Mouse (Mus musculus): Measurements from ENCODE around the gene Gnat2. TPM values are rescaled to one million over a fixed set of nuclear protein-coding genes. Genes with fewer than 3 reads are reported as not detected.

The Gnat2 gene
- polyA plus RNA-seq, 1 experiment from 2014 or later: 0.90 TPM

DNA sequence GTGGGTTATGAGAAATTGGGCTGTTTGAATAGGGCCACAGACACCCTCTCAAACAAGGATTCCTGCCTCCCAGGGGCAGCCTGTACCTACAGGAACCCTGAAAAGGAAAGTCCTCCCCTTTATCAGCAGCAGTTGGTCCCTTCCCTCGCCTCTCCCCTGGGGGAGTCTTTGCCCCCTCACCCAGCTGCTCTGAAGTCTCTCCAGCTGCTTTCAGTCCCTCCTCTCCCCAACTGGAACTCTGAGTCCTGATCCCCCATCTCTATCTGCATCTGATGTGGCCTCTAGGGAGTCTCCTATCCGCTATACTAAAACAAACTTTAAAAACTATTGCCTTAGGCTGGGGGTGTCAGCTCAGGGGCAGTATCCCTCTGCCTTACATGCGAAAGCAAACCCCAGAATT lies 5.3 kb upstream of the Gnat2 start:
- Histone ChIP-seq H3K4me1 (peaks cover 67% of the 10 kb centered on the region), H3K9me3 (no peaks in the 10 kb centered on the region), H3K27ac (replicated peaks) (peak overlapping the region; percentile 95; the same call in 1 of the 2 replicates), H3K36me3 (replicated peaks) (no peaks in the 10 kb centered on the region), H3K4me3 (peak overlapping the region; percentile 90; the same call in 1 of the 2 replicates), H3K27me3 (replicated peaks; ENCODE audit: low read depth, poor library complexity, severe bottlenecking) (no peaks in the 10 kb centered on the region)
- no peak for DNase-seq (ENCODE audit: low spot score)
- 73% methylated on average over 3 of the region's 3 CpGs for WGBS

DNA sequence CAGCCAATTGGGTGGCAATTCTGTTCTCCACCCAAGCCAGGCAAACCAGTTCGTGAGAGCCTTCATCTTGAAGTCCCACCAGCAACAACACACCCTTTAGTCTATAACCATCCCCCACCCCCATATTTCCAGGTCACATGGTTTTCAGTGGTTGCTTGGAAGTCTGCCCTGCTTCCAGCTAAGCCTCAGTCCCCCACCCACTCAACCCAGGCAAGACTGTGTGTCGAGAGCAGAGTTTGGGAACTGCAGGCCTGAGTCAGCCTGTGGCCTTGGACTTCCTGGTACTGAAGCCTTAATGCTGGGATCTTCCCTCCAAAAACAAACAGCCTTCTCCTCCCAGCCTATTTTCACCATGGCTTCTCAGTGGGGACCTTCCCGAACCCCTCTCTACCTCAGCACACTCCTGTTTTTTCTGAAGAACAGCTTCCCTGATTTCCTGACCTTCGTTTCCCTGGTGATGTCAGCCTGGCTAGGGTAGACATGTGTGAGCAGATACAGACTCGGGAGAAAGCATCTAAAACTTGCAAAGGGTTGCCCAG lies 3.7 kb upstream of the Gnat2 start:
- DNase-seq (ENCODE audit: low spot score): no peak
- H3K27me3 ChIP-seq (replicated peaks; ENCODE audit: low read depth, poor library complexity, severe bottlenecking): no peaks in the 10 kb centered on the region
- H3K27ac ChIP-seq (replicated peaks): no peak overlapping the region; the same call in 1 of the 2 replicates
- peaks cover 52% of the 10 kb centered on the region for H3K4me1 ChIP-seq
- H3K36me3 ChIP-seq (replicated peaks): no peaks in the 10 kb centered on the region
- H3K9me3 ChIP-seq: no peaks in the 10 kb centered on the region
- 48% methylated on average over 5 of the region's 5 CpGs for WGBS
- no peak overlapping the region for H3K4me3 ChIP-seq

DNA sequence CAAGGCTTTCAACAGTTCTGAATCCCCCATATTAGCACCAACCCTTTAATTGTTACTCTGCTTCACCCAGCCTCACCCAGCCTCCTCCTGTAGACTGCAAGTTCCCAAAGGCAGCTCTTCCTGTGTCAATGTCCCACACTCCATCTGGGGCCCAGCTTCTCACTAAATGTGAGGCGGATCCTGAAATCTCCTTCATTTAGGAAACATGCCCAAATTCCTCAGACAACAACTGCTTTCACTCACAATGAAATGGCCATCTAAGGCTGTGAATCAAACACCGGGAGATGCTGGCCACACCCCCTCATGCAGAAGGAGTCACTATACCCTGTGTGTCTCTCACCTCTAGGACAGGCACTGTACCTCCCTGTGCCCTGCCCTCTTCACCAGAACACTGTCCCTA lies 2.7 kb upstream of the Gnat2 start:
- Histone ChIP-seq H3K36me3 (replicated peaks) (no peaks in the 10 kb centered on the region), H3K27ac (replicated peaks) (no peak overlapping the region), H3K4me1 (peaks cover 42% of the 10 kb centered on the region), H3K27me3 (replicated peaks; ENCODE audit: low read depth, poor library complexity, severe bottlenecking) (no peaks in the 10 kb centered on the region), H3K9me3 (no peaks in the 10 kb centered on the region), H3K4me3 (no peak overlapping the region)
- WGBS: 47% methylated on average over 2 of the region's 2 CpGs
- no peak for DNase-seq (ENCODE audit: low spot score)

GRCm38 (mm10) chr3:108090561-108090960 lies 2.0 kb upstream of the Gnat2 start:
- Histone ChIP-seq H3K4me1 (peaks cover 35% of the 10 kb centered on the region), H3K27ac (replicated peaks) (no peak overlapping the region), H3K27me3 (replicated peaks; ENCODE audit: low read depth, poor library complexity, severe bottlenecking) (no peaks in the 10 kb centered on the region), H3K36me3 (replicated peaks) (no peaks in the 10 kb centered on the region), H3K9me3 (no peaks in the 10 kb centered on the region), H3K4me3 (no peak overlapping the region)
- DNase-seq (ENCODE audit: low spot score): no peak
- WGBS: 85% methylated on average over 2 of the region's 2 CpGs

DNA sequence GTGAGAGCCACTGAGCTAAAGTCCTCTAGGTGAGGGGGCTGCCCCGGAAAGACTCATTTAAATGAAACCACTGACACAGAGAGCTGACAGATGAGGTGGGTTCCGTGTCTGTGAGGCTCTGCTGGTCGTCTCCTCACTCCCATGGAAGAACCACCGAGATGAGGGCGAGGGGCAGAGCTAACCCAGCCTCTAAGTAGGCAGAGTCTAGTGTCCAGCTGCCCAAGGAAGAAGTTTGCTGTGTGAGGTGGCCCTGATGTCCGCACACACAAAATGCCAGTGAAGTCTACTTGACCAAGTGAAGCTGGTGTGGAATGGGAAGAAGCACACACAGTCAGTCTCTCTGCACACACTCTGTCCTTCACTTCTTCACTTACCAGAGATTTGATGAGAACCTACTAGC lies 559 bp upstream of the Gnat2 start:
- 74% methylated on average over 6 of the region's 6 CpGs for whole genome bisulfite sequencing

GRCm38 (mm10) chr3:108093306-108093705 lies 717 bp downstream of the Gnat2 start:
- Histone ChIP-seq H3K9me3 (no peaks in the 10 kb centered on the region), H3K4me3 (no peak overlapping the region), H3K4me1 (peaks cover 14% of the 10 kb centered on the region), H3K27ac (replicated peaks) (no peak overlapping the region), H3K36me3 (replicated peaks) (no peaks in the 10 kb centered on the region), H3K27me3 (replicated peaks; ENCODE audit: low read depth, poor library complexity, severe bottlenecking) (no peaks in the 10 kb centered on the region)
- 65% methylated on average over 6 of the region's 6 CpGs for WGBS
- DNase-seq (ENCODE audit: low spot score): no peak

More for the DNA sequence above, 559 bp upstream of the Gnat2 start:
- H3K4me1 ChIP-seq: peaks cover 20% of the 10 kb centered on the region
- no peak overlapping the region for H3K4me3 ChIP-seq
- H3K27ac ChIP-seq (replicated peaks): no peak overlapping the region
- no peaks in the 10 kb centered on the region for H3K9me3 ChIP-seq
- no peaks in the 10 kb centered on the region for H3K36me3 ChIP-seq (replicated peaks)
- no peak for DNase-seq (ENCODE audit: low spot score)
- H3K27me3 ChIP-seq (replicated peaks; ENCODE audit: low read depth, poor library complexity, severe bottlenecking): no peaks in the 10 kb centered on the region

GRCm38 (mm10) chr3:108094146-108094545 lies 1.6 kb downstream of the Gnat2 start:
- Histone ChIP-seq H3K27ac (replicated peaks) (no peak overlapping the region), H3K9me3 (no peaks in the 10 kb centered on the region), H3K27me3 (replicated peaks; ENCODE audit: low read depth, poor library complexity, severe bottlenecking) (no peaks in the 10 kb centered on the region), H3K36me3 (replicated peaks) (no peaks in the 10 kb centered on the region), H3K4me1 (peaks cover 7% of the 10 kb centered on the region), H3K4me3 (no peak overlapping the region)
- no peak for DNase-seq (ENCODE audit: low spot score)
- 82% methylated on average over 1 of the region's 1 CpGs for WGBS

DNA sequence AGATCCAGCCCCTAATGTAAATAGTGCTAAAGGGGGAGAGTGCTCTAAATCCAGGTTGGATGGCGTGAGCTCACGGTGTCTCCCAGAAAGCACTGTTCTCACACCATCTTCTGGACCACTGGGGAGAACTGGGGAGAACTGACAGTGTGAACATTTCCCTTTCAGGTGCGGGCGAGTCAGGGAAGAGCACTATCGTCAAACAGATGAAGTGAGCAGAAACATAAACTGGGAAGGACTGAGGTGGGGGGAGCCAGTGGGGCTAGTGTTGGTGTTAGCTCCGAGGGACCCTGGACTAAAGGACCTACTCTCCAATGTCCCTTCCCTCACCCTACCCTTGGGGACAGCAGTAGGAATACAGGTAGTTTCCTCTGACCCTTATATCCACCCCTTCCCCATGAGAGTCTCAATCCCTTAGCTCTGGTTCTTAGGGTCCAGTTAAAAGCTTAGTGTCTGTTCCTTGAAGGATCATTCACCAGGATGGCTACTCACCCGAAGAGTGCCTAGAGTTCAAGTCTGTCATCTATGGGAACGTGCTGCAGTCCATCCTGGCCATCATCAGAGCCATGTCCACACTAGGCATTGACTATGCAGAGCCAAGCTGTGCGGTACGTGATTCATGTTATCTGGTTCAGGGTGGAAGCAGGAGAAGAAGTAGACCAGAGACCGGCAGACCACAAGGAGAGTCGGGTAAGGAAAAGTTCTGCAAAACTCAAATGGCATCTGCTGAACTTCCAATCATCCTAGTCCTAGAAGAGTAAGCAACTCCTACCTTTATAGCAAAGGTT lies 2.6 kb downstream of the Gnat2 start:
- Histone ChIP-seq H3K27ac (replicated peaks) (no peak overlapping the region), H3K4me3 (no peak overlapping the region), H3K36me3 (replicated peaks) (no peaks in the 10 kb centered on the region), H3K4me1 (0 out of 2 replicates have a peak, but pooled peaks cover under 1% of the 10 kb centered on the region), H3K9me3 (no peaks in the 10 kb centered on the region), H3K27me3 (replicated peaks; ENCODE audit: low read depth, poor library complexity, severe bottlenecking) (no peaks in the 10 kb centered on the region)
- no peak for DNase-seq (ENCODE audit: low spot score)
- 92% methylated on average over 12 of the region's 12 CpGs for WGBS

DNA sequence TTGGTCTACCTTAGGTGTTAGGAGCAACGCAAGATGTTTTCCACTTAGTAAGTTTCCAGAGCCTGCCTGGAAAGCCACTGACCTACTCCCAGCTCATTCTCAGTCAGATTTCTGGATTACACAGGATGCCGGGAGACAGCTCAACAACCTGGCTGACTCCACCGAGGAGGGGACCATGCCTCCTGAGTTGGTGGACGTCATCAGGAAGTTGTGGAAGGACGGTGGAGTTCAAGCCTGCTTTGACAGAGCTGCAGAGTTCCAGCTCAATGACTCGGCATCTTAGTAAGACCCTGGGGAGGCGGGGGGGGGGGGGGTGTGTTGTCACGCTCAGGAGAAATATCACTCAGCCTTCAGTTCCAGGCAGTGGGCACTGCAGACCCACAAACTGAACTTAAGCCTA lies 3.6 kb downstream of the Gnat2 start:
- H3K4me3 ChIP-seq: no peak overlapping the region
- WGBS: 84% methylated on average over 8 of the region's 8 CpGs
- no peak for DNase-seq (ENCODE audit: low spot score)
- H3K9me3 ChIP-seq: no peaks in the 10 kb centered on the region
- H3K27me3 ChIP-seq (replicated peaks; ENCODE audit: low read depth, poor library complexity, severe bottlenecking): no peaks in the 10 kb centered on the region
- H3K4me1 ChIP-seq: no peaks in the 10 kb centered on the region
- no peaks in the 10 kb centered on the region for H3K36me3 ChIP-seq (replicated peaks)
- H3K27ac ChIP-seq (replicated peaks): no peak overlapping the region

- H3K4me3 ChIP-seq: no peak overlapping the region
- H3K9me3 ChIP-seq: no peaks in the 10 kb centered on the region
- no peaks in the 10 kb centered on the region for H3K27me3 ChIP-seq (replicated peaks; ENCODE audit: low read depth, poor library complexity, severe bottlenecking)
- no peak overlapping the region for H3K27ac ChIP-seq (replicated peaks)
- no peaks in the 10 kb centered on the region for H3K36me3 ChIP-seq (replicated peaks)
- 88% methylated on average over 10 of the region's 10 CpGs for WGBS
- no peak for DNase-seq (ENCODE audit: low spot score)
- H3K4me1 ChIP-seq: no peaks in the 10 kb centered on the region
Measured at GRCm38 (mm10) chr3:108096726-108097125, 4.1 kb downstream of the Gnat2 start.

DNA sequence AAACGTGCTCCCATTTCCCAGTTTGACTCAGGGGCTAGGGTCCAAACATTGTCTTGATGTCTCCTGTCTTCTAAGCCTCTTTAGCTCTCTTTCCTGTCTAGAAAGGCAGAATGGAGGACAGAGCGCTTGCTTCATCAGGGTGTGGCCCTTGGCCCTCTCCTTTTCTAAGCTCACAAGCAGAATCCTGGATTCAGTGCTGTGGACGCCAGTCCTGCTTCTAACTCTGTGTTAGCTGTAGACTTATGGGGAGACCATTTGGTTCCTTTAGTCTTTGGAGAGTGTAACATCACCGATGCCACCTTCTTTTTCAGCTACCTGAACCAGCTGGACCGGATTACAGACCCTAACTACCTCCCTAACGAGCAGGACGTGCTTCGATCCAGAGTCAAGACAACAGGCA lies 5.1 kb downstream of the Gnat2 start:
- Histone ChIP-seq H3K9me3 (no peaks in the 10 kb centered on the region), H3K4me3 (no peak overlapping the region), H3K36me3 (replicated peaks) (no peaks in the 10 kb centered on the region), H3K4me1 (no peaks in the 10 kb centered on the region), H3K27ac (replicated peaks) (no peak overlapping the region; the same call in 1 of the 2 replicates), H3K27me3 (replicated peaks; ENCODE audit: low read depth, poor library complexity, severe bottlenecking) (no peaks in the 10 kb centered on the region)
- 77% methylated on average over 8 of the region's 8 CpGs for WGBS
- DNase-seq (ENCODE audit: low spot score): no peak

- no peaks in the 10 kb centered on the region for H3K36me3 ChIP-seq (replicated peaks)
- whole genome bisulfite sequencing: 78% methylated on average over 6 of the region's 6 CpGs
Measured at GRCm38 (mm10) chr3:108098316-108098715, 5.7 kb downstream of the Gnat2 start.

GRCm38 (mm10) chr3:108101594-108101993 lies 9.0 kb downstream of the Gnat2 start:
- H3K27ac ChIP-seq (replicated peaks): no peak overlapping the region
- DNase-seq (ENCODE audit: low spot score): no peak
- H3K36me3 ChIP-seq (replicated peaks): peaks cover 17% of the 10 kb centered on the region
- no peaks in the 10 kb centered on the region for H3K9me3 ChIP-seq
- H3K4me3 ChIP-seq: no peak overlapping the region
- H3K27me3 ChIP-seq (replicated peaks; ENCODE audit: low read depth, poor library complexity, severe bottlenecking): no peaks in the 10 kb centered on the region
- no peaks in the 10 kb centered on the region for H3K4me1 ChIP-seq
- 65% methylated on average over 3 of the region's 3 CpGs for WGBS

More at GRCm38 (mm10) chr3:108098316-108098715, 5.7 kb downstream of the Gnat2 start:
- Histone ChIP-seq H3K27ac (replicated peaks) (no peak overlapping the region), H3K9me3 (no peaks in the 10 kb centered on the region), H3K4me3 (no peak overlapping the region), H3K4me1 (no peaks in the 10 kb centered on the region), H3K27me3 (replicated peaks; ENCODE audit: low read depth, poor library complexity, severe bottlenecking) (no peaks in the 10 kb centered on the region)
- no peak for DNase-seq (ENCODE audit: low spot score)
